Mouse (Mus musculus) CH12.LX (cell line): ENCODE results near the gene Rsph10b. TPM values are rescaled to one million over a fixed set of nuclear protein-coding genes. Genes with fewer than 3 reads are reported as not detected.

ENCODE experiments used
- DNase-seq: peaks from one replicate; pipeline ENCODE4 v3.0.0-alpha.2; 2013; ENCODE audit errors: extremely low read depth
- H3K27ac ChIP-seq: 2 replicates; pipeline ENCODE4 v1.5.1; 2012; ENCODE audit warnings: low read depth, mild to moderate bottlenecking, control low read depth, moderate library complexity; ENCODE audit not compliant: insufficient read depth
- H3K27me3 ChIP-seq: replicated peaks from 2 replicates; pipeline ENCODE3; 2012; ENCODE audit warnings: inconsistent platforms
- H3K36me3 ChIP-seq, 2 experiments: replicated peaks in 1 of 2; 2 replicates each; pipeline versions ENCODE3 to v1.6.1; 2012; ENCODE audit warnings: inconsistent platforms in 1 of 2, low read length in 1 of 2, mild to moderate bottlenecking in 1 of 2, mixed read lengths in 1 of 2, moderate library complexity in 1 of 2; ENCODE audit not compliant: control insufficient read depth in 1 of 2, insufficient read depth in 1 of 2
- H3K4me1 ChIP-seq, 2 experiments: 2 replicates each; pipeline ENCODE4 v1.6.1; 2012; ENCODE audit warnings: inconsistent platforms in 1 of 2, moderate library complexity in 1 of 2; ENCODE audit not compliant: insufficient read depth in 2 of 2, control insufficient read depth in 1 of 2
- H3K4me2 ChIP-seq: 2 replicates; pipeline ENCODE4 v1.6.1; 2012; ENCODE audit warnings: low read depth, mild to moderate bottlenecking, control low read depth; ENCODE audit not compliant: poor library complexity, insufficient read depth, severe bottlenecking
- H3K4me3 ChIP-seq, 3 experiments: fragments of 150-350 bp in 1 of 3; sonication (generic) in 1 of 3; replicated peaks in 1 of 3; 2 replicates each; pipeline versions ENCODE3 to v1.5.1; 2011 to 2012; ENCODE audit warnings: low read depth in 2 of 3, low read length in 2 of 3, mild to moderate bottlenecking in 2 of 3, moderate library complexity in 2 of 3, control low read depth in 1 of 3, improper control_type of control experiment in 1 of 3, inconsistent platforms in 1 of 3, mixed read lengths in 1 of 3; ENCODE audit not compliant: poor library complexity in 1 of 3
- H3K79me2 ChIP-seq: replicated peaks from 2 replicates; pipeline ENCODE4 v1.6.1; 2012; ENCODE audit warnings: mild to moderate bottlenecking, moderate library complexity; ENCODE audit not compliant: control insufficient read depth, poor library complexity, insufficient read depth, severe bottlenecking; ENCODE audit errors: extremely low read depth
- H3K9ac ChIP-seq: 2 replicates; pipeline ENCODE4 v1.6.1; 2012; ENCODE audit warnings: low read depth, mild to moderate bottlenecking, control low read depth, moderate library complexity; ENCODE audit not compliant: insufficient read depth
- H3K9me3 ChIP-seq: replicated peaks from 2 replicates; pipeline ENCODE3; 2012; ENCODE audit warnings: low read length, inconsistent platforms, mixed read lengths
- CHD2 ChIP-seq: IDR thresholded peaks from 2 replicates; pipeline ENCODE4 v1.6.1; 2011; ENCODE audit warnings: low read length, improper control_type of control experiment
- CTCF ChIP-seq, 2 experiments: IDR thresholded peaks in 1 of 2; conservative IDR thresholded peaks in 1 of 2; 2 replicates each; pipeline ENCODE4 v1.5.1; 2011 to 2012; ENCODE audit warnings: low read depth in 2 of 2, low read length in 2 of 2, improper control_type of control experiment in 1 of 2, inconsistent platforms in 1 of 2, mild to moderate bottlenecking in 1 of 2, moderate library complexity in 1 of 2
- E2F4 ChIP-seq: IDR thresholded peaks from 2 replicates; pipeline ENCODE4 v1.6.1; 2011; ENCODE audit warnings: low read depth, low read length, improper control_type of control experiment; ENCODE audit not compliant: insufficient replicate concordance
- ELF1 ChIP-seq: IDR thresholded peaks from 2 replicates; pipeline ENCODE4 v1.6.1; 2014; ENCODE audit warnings: low read depth, mild to moderate bottlenecking, inconsistent platforms, low read length, improper control_type of control experiment
- EP300 ChIP-seq: IDR thresholded peaks from 2 replicates; pipeline ENCODE4 v1.6.1; 2011; ENCODE audit warnings: low read length, improper control_type of control experiment
- ETS1 ChIP-seq: conservative IDR thresholded peaks from 2 replicates; pipeline ENCODE4 v1.6.1; 2012; ENCODE audit warnings: low read depth, mild to moderate bottlenecking, inconsistent platforms, low read length, improper control_type of control experiment, moderate library complexity
- KAT2A ChIP-seq: IDR thresholded peaks from 2 replicates; pipeline ENCODE4 v1.6.1; 2012; ENCODE audit warnings: low read length, improper control_type of control experiment, inconsistent platforms; ENCODE audit not compliant: insufficient replicate concordance
- MAZ ChIP-seq: IDR thresholded peaks from 2 replicates; pipeline ENCODE4 v1.6.1; 2012; ENCODE audit warnings: low read depth, mild to moderate bottlenecking, inconsistent platforms, low read length, improper control_type of control experiment, moderate library complexity
- MEF2A ChIP-seq: IDR thresholded peaks from 2 replicates; pipeline ENCODE4 v1.6.1; 2014; ENCODE audit warnings: low read depth, mild to moderate bottlenecking, inconsistent platforms, low read length, improper control_type of control experiment, borderline replicate concordance
- NRF1 ChIP-seq: IDR thresholded peaks from 2 replicates; pipeline ENCODE4 v1.6.1; 2014; ENCODE audit warnings: low read depth, mild to moderate bottlenecking, inconsistent platforms, low read length, improper control_type of control experiment, moderate library complexity
- PAX5 ChIP-seq: IDR thresholded peaks from 2 replicates; pipeline ENCODE4 v1.6.1; 2012; ENCODE audit warnings: low read length, inconsistent platforms, mixed read lengths
- POLR2AphosphoS2 ChIP-seq: IDR thresholded peaks from 2 replicates; pipeline ENCODE4 v1.6.1; 2011; ENCODE audit warnings: low read depth, low read length, improper control_type of control experiment
- RAD21 ChIP-seq: IDR thresholded peaks from 2 replicates; pipeline ENCODE4 v1.6.1; 2011; ENCODE audit warnings: low read depth, mild to moderate bottlenecking, low read length, improper control_type of control experiment, moderate library complexity
- RCOR1 ChIP-seq: conservative IDR thresholded peaks from 2 replicates; pipeline ENCODE4 v1.6.1; 2012; ENCODE audit warnings: low read depth, mild to moderate bottlenecking, inconsistent platforms, low read length, improper control_type of control experiment
- SMC3 ChIP-seq: IDR thresholded peaks from 2 replicates; pipeline ENCODE4 v1.6.1; 2011; ENCODE audit warnings: low read depth, low read length, improper control_type of control experiment
- UBTF ChIP-seq: IDR thresholded peaks from 2 replicates; pipeline ENCODE4 v1.6.1; 2012; ENCODE audit warnings: low read depth, mild to moderate bottlenecking, inconsistent platforms, low read length, improper control_type of control experiment, moderate library complexity
- ZC3H11A ChIP-seq: IDR thresholded peaks from 2 replicates; pipeline ENCODE4 v1.6.1; 2012; ENCODE audit warnings: low read depth, mild to moderate bottlenecking, inconsistent platforms, low read length, improper control_type of control experiment
- dilution Hi-C: fragments of 300-500 bp; cut with MboI; formaldehyde crosslinking; loops from 2 replicates; pipeline ENCODE4 v1.14.3; 2020; ENCODE audit warnings: low sequenced_read_pairs; ENCODE audit not compliant: extremely low pct_unique_long_range_greater_than_20kb, extremely low pct_ligation_motif_present
- in situ Hi-C: fragments of 300-500 bp; cut with MboI; formaldehyde crosslinking; loops from 3 replicates; pipeline ENCODE4 v1.14.3; 2019; ENCODE audit warnings: low sequenced_read_pairs, low pct_ligation_motif_present, low pct_unique_long_range_greater_than_20kb, mixed read lengths
- polyA plus RNA-seq: library from polyadenylated mRNA; unstranded; fragments of >175 nt; gene quantifications from 2 replicates; pipeline ENCODE4 v1.2.1, GENCODE M21; 2012; ENCODE audit warnings: low read depth; ENCODE audit not compliant: insufficient read length
- total RNA-seq, 2 experiments: library from RNA; depleted of rRNA; stranded (reverse); fragments of 300-350 nt in 1 of 2; fragments of >200 nt in 1 of 2; gene quantifications; 2 replicates each; pipeline ENCODE4 v1.2.3; 2012 to 2014

Rsph10b gene
- total and polyA plus RNA-seq, 3 experiments = 0.28 to 0.31 (median 0.30) TPM

GRCm38 (mm10) chr5:143992661-143993060, 59.8 kb downstream of the Rsph10b start:
- DNase-seq = no peak
- dilution Hi-C loops (no loop called here), in situ Hi-C loops (no loop called here)
- Histone ChIP-seq H3K27ac (no peak overlapping the region), H3K36me3 (peaks cover 78 to 96% of the 10 kb centered on the region in 2 experiments), H3K9ac (no peak overlapping the region), H3K79me2 (no peaks in the 10 kb centered on the region), H3K4me2 (no peak overlapping the region), H3K4me1 (no peaks in the 10 kb centered on the region), H3K27me3 (no peaks in the 10 kb centered on the region), H3K4me3 (no peak overlapping the region), H3K9me3 (no peaks in the 10 kb centered on the region)
- no peak for TF ChIP-seq ETS1
- TF ChIP-seq MAZ = no peak
- TF ChIP-seq EP300 = no peak
- no peak for TF ChIP-seq NRF1

DNA sequence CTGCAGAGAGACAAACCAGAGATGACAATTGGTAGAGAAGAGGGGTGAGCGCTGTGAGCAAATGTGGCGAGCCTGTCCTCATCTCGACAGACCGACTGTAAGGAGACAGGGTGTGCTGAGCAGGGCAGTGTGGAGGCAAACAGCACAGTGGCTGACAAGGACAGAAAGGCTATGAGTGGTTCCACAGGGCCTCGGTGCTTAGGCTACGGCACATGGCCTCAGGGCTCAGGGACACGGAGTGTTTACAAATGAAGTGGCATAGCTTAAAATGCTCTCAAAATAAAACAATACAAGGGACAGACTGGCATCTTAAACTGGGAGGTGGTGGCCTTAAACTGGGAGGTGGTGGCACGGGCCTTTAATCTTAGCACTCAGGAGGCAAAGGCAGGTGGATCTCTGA, 60.4 kb downstream of the Rsph10b start:
- H3K4me1 ChIP-seq = no peaks in the 10 kb centered on the region
- TF ChIP-seq RAD21 = no peak
- TF ChIP-seq SMC3 = no peak
- no peak for TF ChIP-seq KAT2A
- no peak for TF ChIP-seq UBTF
- TF ChIP-seq CTCF (conservative IDR thresholded peaks at IDR 0.05 in 1 of 2, IDR thresholded peaks at IDR 0.05 in 1 of 2; ENCODE audit: low read depth in 2 of 2, low read length in 2 of 2) = no peak
- no peak for TF ChIP-seq ELF1
- no peak for TF ChIP-seq POLR2AphosphoS2
- DNase-seq = no peak
- H3K27ac ChIP-seq = no peak overlapping the region
- H3K36me3 ChIP-seq = peaks cover 77 to 96% of the 10 kb centered on the region in 2 experiments
- H3K79me2 ChIP-seq = no peaks in the 10 kb centered on the region
- no peak overlapping the region for H3K9ac ChIP-seq
- no peaks in the 10 kb centered on the region for H3K9me3 ChIP-seq
- H3K4me2 ChIP-seq = no peak overlapping the region
- dilution Hi-C loops = no loop called here
- no peak overlapping the region for H3K4me3 ChIP-seq
- in situ Hi-C loops = no loop called here
- no peaks in the 10 kb centered on the region for H3K27me3 ChIP-seq

- H3K27me3 ChIP-seq = no peaks in the 10 kb centered on the region
- H3K4me3 ChIP-seq = no peak overlapping the region
- in situ Hi-C loops = no loop called here
- no peak for TF ChIP-seq RCOR1
- TF ChIP-seq UBTF = no peak
- no peak for TF ChIP-seq CHD2
- no peak for TF ChIP-seq NRF1
- TF ChIP-seq E2F4 = no peak
- TF ChIP-seq ZC3H11A = no peak
- TF ChIP-seq MEF2A = no peak
- no peak for TF ChIP-seq PAX5
- TF ChIP-seq, all 38 proteins: peak for 0
- H3K36me3 ChIP-seq = peaks cover 79 to 96% of the 10 kb centered on the region in 2 experiments
- no peak overlapping the region for H3K9ac ChIP-seq
- H3K4me1 ChIP-seq = no peaks in the 10 kb centered on the region
- H3K79me2 ChIP-seq = no peaks in the 10 kb centered on the region
- H3K9me3 ChIP-seq = no peaks in the 10 kb centered on the region
- H3K4me2 ChIP-seq = no peak overlapping the region
- dilution Hi-C loops = no loop called here
- H3K27ac ChIP-seq = no peak overlapping the region
- DNase-seq = no peak
These were observed 61.0 kb downstream of the Rsph10b start for GRCm38 (mm10) chr5:143993849-143994248.
